Mouse (Mus musculus): Measurements from ENCODE around the gene Selenow. TPM values are rescaled to one million over a fixed set of nuclear protein-coding genes. Genes with fewer than 3 reads are reported as not detected.
A peak's percentile ranks its signal among the peaks of the same experiment; 100 is the strongest.

The Selenow gene
- polyA plus RNA-seq, 1 experiment from 2014 or later = 965 TPM

DNA sequence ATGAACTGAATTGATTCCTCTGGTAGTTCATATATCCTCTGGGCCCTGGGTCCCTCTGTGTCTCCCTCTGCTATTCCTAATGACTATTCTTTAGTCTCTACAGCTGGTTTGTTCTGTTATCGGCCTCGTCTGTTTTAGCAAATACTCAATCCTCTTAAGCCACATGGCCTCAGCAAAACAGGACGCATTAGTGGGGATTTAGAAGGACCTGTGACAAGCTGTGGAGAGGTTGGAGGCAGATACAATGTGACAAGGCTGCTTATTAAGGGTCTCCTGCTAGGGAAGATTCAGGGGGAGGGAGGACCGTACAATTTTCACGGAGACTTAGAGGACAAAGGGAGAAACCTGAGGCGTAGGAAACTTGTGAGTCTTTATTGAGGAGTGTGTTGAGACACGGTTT lies 16.3 kb downstream of the Selenow start:
- no peaks in the 10 kb centered on the region for H3K4me1 ChIP-seq (replicated peaks; ENCODE audit: control insufficient read depth, insufficient read depth, low read length)
- no peak overlapping the region for H3K4me3 ChIP-seq (ENCODE audit: low read depth, low read length)
- H3K27me3 ChIP-seq (ENCODE audit: control insufficient read depth, insufficient read depth, low read length) = no peaks in the 10 kb centered on the region
- no peaks in the 10 kb centered on the region for H3K36me3 ChIP-seq (ENCODE audit: control insufficient read depth, insufficient read depth, low read length)
- 48% methylated on average over 7 of the region's 7 CpGs for WGBS
- no peak overlapping the region for H3K9ac ChIP-seq (ENCODE audit: low read length)
- no peak overlapping the region for H3K27ac ChIP-seq (ENCODE audit: low read depth, low read length)
- DNase-seq (ENCODE audit: low spot score) (no peak), ATAC-seq (replicated peaks; ENCODE audit: low FRiP score) (no peak)
- no peak overlapping the region for H3K4me2 ChIP-seq (ENCODE audit: low read depth, low read length, severe bottlenecking)
- no peaks in the 10 kb centered on the region for H3K9me3 ChIP-seq (ENCODE audit: control insufficient read depth, low read length)

DNA sequence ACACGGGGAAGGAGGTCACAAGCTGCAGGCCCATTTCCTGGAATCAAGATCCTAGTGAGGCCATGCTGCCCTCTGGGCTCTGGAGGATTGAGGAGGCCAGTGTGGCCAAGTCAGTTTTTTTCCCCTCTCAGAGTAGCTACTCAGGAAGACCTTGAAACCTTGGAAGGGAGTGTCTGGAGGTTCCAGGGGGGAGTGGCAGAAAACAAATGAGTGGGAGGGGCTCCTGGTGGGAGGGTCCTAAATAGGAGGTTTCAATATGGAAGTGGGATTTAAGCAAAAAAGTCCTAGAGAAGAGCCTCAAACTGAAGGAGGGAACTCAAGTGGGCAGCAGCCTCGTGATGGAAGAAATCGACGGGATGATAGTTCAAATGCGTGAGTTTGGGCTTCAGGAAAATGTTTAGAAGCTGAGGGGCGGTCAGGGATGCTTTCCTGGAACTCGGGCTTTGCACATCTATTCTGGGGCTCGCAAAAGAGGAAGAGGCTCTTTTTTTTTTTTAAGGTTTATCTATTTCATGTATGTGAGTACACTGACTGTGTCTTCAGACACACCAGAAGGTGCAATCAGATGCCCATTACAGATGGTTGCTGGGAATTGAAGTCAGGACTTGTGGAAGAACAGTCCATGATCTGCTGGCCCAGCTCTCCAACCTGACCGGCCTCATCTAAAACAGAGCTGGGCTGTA lies 20.7 kb downstream of the Selenow start:
- DNase-seq (ENCODE audit: low spot score) = no peak
- Histone ChIP-seq H3K4me2 (ENCODE audit: low read depth, low read length, severe bottlenecking) (no peak overlapping the region), H3K27me3 (ENCODE audit: control insufficient read depth, insufficient read depth, low read length) (no peaks in the 10 kb centered on the region), H3K9ac (ENCODE audit: low read length) (no peak overlapping the region), H3K36me3 (ENCODE audit: control insufficient read depth, insufficient read depth, low read length) (no peaks in the 10 kb centered on the region), H3K4me1 (replicated peaks; ENCODE audit: control insufficient read depth, insufficient read depth, low read length) (no peaks in the 10 kb centered on the region), H3K27ac (ENCODE audit: low read depth, low read length) (no peak overlapping the region), H3K4me3 (ENCODE audit: low read depth, low read length) (no peak overlapping the region), H3K9me3 (ENCODE audit: control insufficient read depth, low read length) (no peaks in the 10 kb centered on the region)
- 84% methylated on average over 9 of the region's 9 CpGs for WGBS
- no peak for ATAC-seq (replicated peaks; ENCODE audit: low FRiP score)

DNA sequence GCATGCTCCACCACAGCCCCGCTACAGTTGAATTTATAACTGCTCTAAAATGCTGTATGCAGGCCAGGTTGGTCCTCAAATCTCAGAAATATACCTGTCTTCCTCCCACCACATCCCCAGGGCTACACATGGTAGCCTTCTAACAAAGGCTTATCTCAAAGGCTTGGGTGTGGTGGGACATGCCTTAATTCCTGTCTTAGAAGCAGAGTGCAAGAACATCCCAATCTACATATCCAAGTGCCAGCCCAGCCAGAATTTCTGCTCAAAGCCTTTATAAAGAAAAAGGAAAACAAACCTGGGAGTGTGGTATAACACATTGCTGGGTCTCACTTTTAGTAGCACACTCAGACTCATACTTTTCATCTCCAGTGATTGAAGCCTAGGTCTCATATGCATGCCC lies 28.0 kb downstream of the Selenow start:
- Histone ChIP-seq H3K9ac (ENCODE audit: low read length) (no peak overlapping the region), H3K4me1 (replicated peaks; ENCODE audit: control insufficient read depth, insufficient read depth, low read length) (no peaks in the 10 kb centered on the region), H3K36me3 (ENCODE audit: control insufficient read depth, insufficient read depth, low read length) (no peaks in the 10 kb centered on the region), H3K4me3 (ENCODE audit: low read depth, low read length) (no peak overlapping the region), H3K27me3 (ENCODE audit: control insufficient read depth, insufficient read depth, low read length) (no peaks in the 10 kb centered on the region), H3K9me3 (ENCODE audit: control insufficient read depth, low read length) (no peaks in the 10 kb centered on the region), H3K27ac (ENCODE audit: low read depth, low read length) (no peak overlapping the region), H3K4me2 (ENCODE audit: low read depth, low read length, severe bottlenecking) (no peak overlapping the region)
- ATAC-seq (replicated peaks; ENCODE audit: low FRiP score) = no peak
- no peak for DNase-seq (ENCODE audit: low spot score)
- WGBS = 87% methylated on average over 1 of the region's 1 CpGs

DNA sequence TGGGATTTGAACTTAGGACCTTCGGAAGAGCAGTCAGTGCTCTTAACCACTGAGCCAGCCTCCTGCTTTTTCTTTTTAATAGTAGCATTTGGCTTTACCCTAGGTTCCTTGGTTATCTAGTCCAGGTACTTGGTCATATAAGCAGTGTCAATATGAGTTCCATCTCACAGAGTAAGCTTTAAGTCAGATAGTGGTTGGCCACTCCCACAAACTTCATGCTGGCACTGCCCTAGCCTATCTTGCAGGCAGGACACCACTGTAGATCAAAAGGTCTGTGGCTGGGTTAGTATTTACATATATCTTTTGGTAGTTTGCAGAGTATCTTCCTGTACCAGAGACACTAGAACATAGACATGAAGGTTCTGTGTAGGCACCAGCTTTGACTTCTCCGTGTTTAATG lies 38.1 kb downstream of the Selenow start:
- no peak overlapping the region for H3K27ac ChIP-seq (ENCODE audit: low read depth, low read length)
- DNase-seq (ENCODE audit: low spot score) = no peak
- 86% methylated on average over 2 of the region's 2 CpGs for WGBS
- no peak overlapping the region for H3K9ac ChIP-seq (ENCODE audit: low read length)
- H3K27me3 ChIP-seq (ENCODE audit: control insufficient read depth, insufficient read depth, low read length) = no peaks in the 10 kb centered on the region
- no peak for ATAC-seq (replicated peaks; ENCODE audit: low FRiP score)
- no peaks in the 10 kb centered on the region for H3K36me3 ChIP-seq (ENCODE audit: control insufficient read depth, insufficient read depth, low read length)
- H3K4me3 ChIP-seq (ENCODE audit: low read depth, low read length) = no peak overlapping the region
- no peaks in the 10 kb centered on the region for H3K9me3 ChIP-seq (ENCODE audit: control insufficient read depth, low read length)
- H3K4me1 ChIP-seq (replicated peaks; ENCODE audit: control insufficient read depth, insufficient read depth, low read length) = no peaks in the 10 kb centered on the region
- H3K4me2 ChIP-seq (ENCODE audit: low read depth, low read length, severe bottlenecking) = no peak overlapping the region

DNA sequence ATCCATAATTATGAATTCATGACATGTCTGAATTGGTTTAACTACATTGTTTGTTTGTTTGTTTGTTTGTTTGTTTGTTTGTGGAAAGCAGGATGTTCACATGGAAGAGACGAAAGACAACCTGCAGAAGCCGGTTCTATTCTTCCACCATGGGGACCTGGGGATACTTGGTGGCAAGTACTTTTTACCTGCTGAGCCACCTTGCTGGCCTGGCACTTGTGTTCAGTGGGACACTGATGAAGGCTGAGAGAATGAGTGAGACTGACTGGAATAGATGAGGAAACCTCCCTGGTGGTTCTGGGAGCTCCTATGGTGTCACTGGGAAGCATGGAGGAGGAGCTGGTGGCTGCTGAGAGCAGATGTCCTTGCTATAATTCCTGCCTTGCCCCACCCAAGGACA lies 39.9 kb downstream of the Selenow start, which contains the start of gene Crxos:
Gene Crxos (plus strand): TSS at position 301 of the 400 bp plus-strand sequence.
- Histone ChIP-seq H3K27me3 (ENCODE audit: control insufficient read depth, insufficient read depth, low read length) (no peaks in the 10 kb centered on the region), H3K36me3 (ENCODE audit: control insufficient read depth, insufficient read depth, low read length) (no peaks in the 10 kb centered on the region), H3K27ac (ENCODE audit: low read depth, low read length) (no peak within 1 kb of the TSS), H3K4me1 (replicated peaks; ENCODE audit: control insufficient read depth, insufficient read depth, low read length) (no peaks in the 10 kb centered on the region), H3K9me3 (ENCODE audit: control insufficient read depth, low read length) (no peaks in the 10 kb centered on the region), H3K9ac (ENCODE audit: low read length) (no peak within 1 kb of the TSS), H3K4me3 (ENCODE audit: low read depth, low read length) (no peak within 1 kb of the TSS), H3K4me2 (ENCODE audit: low read depth, low read length, severe bottlenecking) (no peak within 1 kb of the TSS)
- 82% methylated on average over 2 of the region's 2 CpGs for WGBS
- ATAC-seq (replicated peaks; ENCODE audit: low FRiP score) (no peak), DNase-seq (ENCODE audit: low spot score) (no peak)

DNA sequence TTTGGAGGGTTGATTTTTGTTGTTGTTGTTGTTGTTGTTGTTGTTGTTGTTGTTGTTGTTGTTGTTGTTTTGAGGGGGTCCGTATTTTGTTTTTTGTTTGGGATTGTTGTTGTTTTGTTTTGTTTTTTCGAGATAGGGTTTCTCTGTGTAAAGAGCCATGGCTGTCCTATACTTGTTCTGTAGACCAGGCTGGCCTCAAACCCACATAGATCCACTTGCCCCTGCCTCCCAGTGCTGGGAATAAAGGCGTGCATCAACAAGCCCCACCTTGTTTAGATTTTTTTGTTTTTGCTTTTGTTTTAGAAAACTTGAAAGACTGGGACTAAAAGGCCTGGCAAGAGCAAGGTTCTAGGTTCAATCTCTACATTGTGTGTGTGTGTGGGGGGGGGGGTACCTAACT lies 40.4 kb downstream of the Selenow start:
- no peak overlapping the region for H3K4me2 ChIP-seq (ENCODE audit: low read depth, low read length, severe bottlenecking)
- no peak for DNase-seq (ENCODE audit: low spot score)
- H3K4me3 ChIP-seq (ENCODE audit: low read depth, low read length) = no peak overlapping the region
- no peak overlapping the region for H3K27ac ChIP-seq (ENCODE audit: low read depth, low read length)
- no peaks in the 10 kb centered on the region for H3K9me3 ChIP-seq (ENCODE audit: control insufficient read depth, low read length)
- 50% methylated on average over 3 of the region's 3 CpGs for WGBS
- H3K4me1 ChIP-seq (replicated peaks; ENCODE audit: control insufficient read depth, insufficient read depth, low read length) = no peaks in the 10 kb centered on the region
- H3K36me3 ChIP-seq (ENCODE audit: control insufficient read depth, insufficient read depth, low read length) = no peaks in the 10 kb centered on the region
- no peaks in the 10 kb centered on the region for H3K27me3 ChIP-seq (ENCODE audit: control insufficient read depth, insufficient read depth, low read length)
- ATAC-seq (replicated peaks; ENCODE audit: low FRiP score) = peak; percentile 57
- H3K9ac ChIP-seq (ENCODE audit: low read length) = no peak overlapping the region

DNA sequence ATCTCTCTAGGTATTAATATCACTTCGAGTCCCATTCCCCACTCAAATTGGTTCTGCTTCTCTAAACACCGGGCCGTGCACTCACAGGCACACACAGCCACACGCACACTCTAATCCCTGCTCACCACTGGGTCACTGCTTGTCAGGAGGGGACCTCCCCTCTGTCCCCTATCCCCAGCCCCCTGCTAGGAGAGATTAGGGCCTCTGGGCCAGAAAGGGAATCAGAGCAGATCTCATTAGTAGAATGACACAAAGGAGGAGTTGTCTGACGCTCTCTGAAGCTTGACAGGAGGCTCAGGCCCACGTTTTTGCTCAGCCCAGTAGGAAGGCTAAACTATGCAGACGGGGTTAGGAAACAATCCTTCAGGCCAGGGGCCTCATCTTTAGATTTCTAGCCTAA lies 40.8 kb downstream of the Selenow start:
- Histone ChIP-seq H3K4me2 (ENCODE audit: low read depth, low read length, severe bottlenecking) (no peak overlapping the region), H3K4me3 (ENCODE audit: low read depth, low read length) (no peak overlapping the region), H3K27ac (ENCODE audit: low read depth, low read length) (no peak overlapping the region), H3K9me3 (ENCODE audit: control insufficient read depth, low read length) (no peaks in the 10 kb centered on the region), H3K4me1 (replicated peaks; ENCODE audit: control insufficient read depth, insufficient read depth, low read length) (no peaks in the 10 kb centered on the region), H3K9ac (ENCODE audit: low read length) (no peak overlapping the region), H3K27me3 (ENCODE audit: control insufficient read depth, insufficient read depth, low read length) (no peaks in the 10 kb centered on the region), H3K36me3 (ENCODE audit: control insufficient read depth, insufficient read depth, low read length) (no peaks in the 10 kb centered on the region)
- 1% methylated on average over 7 of the region's 7 CpGs for WGBS
- ATAC-seq (replicated peaks; ENCODE audit: low FRiP score) (peak; percentile 77), DNase-seq (ENCODE audit: low spot score) (peak; percentile 52)

DNA sequence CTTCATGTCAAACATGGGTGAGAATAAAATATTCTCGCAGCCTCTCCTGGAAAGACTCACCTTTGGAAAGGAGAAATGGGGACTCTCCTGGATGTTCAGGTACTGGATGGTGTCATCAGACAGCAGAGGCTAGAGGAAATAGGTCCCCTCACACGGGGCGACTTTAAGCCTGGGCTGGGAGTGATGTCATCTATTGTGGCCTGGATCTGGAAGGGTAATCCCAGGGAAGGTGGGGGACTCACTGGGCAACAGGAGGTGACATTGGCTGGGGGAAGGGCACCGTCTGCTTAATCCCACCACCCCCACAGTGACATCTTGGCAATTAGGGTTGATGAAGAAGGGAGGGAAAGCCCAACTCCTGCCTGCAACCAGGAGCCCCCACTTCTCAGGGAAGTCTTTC lies 42.4 kb downstream of the Selenow start, which contains the start of gene Crx:
Gene Crx (minus strand): TSS at position 213 of the 400 bp plus-strand sequence.
- Histone ChIP-seq H3K4me3 (ENCODE audit: low read depth, low read length) (no peak within 1 kb of the TSS), H3K9ac (ENCODE audit: low read length) (no peak within 1 kb of the TSS), H3K4me2 (ENCODE audit: low read depth, low read length, severe bottlenecking) (no peak within 1 kb of the TSS), H3K36me3 (ENCODE audit: control insufficient read depth, insufficient read depth, low read length) (no peaks in the 10 kb centered on the region), H3K4me1 (replicated peaks; ENCODE audit: control insufficient read depth, insufficient read depth, low read length) (no peaks in the 10 kb centered on the region), H3K27ac (ENCODE audit: low read depth, low read length) (no peak within 1 kb of the TSS), H3K27me3 (ENCODE audit: control insufficient read depth, insufficient read depth, low read length) (no peaks in the 10 kb centered on the region), H3K9me3 (ENCODE audit: control insufficient read depth, low read length) (no peaks in the 10 kb centered on the region)
- ATAC-seq (replicated peaks; ENCODE audit: low FRiP score) = no peak
- DNase-seq (ENCODE audit: low spot score) = no peak
- WGBS = 32% methylated on average over 4 of the region's 4 CpGs
